Mouse (Mus musculus): Measurements from ENCODE around the gene Snrnp27. TPM values are rescaled to one million over a fixed set of nuclear protein-coding genes. Genes with fewer than 3 reads are reported as not detected.

Snrnp27 gene
- 10 to 100 TPM; 32.8 to 54.2 TPM for polyA plus RNA-seq (2012; fragmentation: generic; extraction: Trizol)

GRCm38 (mm10) chr6:86683872-86684654 is at the start of gene Snrnp27:
Snrnp27 (minus strand) TSS chr6:86684522.

GRCm38 (mm10) chr6:86733183-86733876 is 49.0 kb upstream of the Snrnp27 start, which contains the start of gene Gmcl1:
Gmcl1 (minus strand) TSS chr6:86733383.

GRCm38 (mm10) chr6:86668580-86669239 is 15.6 kb downstream of the Snrnp27 start, which contains the start of gene Mxd1:
Mxd1 (minus strand) TSS chr6:86669161.

GRCm38 (mm10) chr6:86627946-86628345 is 56.4 kb downstream of the Snrnp27 start, which contains the start of gene Asprv1:
Asprv1 (plus strand) TSS chr6:86628164.

Other genes with a start within 250 kb of the Snrnp27 start
- 10 to 100 TPM in 1 of 2 experiments, 1 to 10 TPM in 1; 4.2 to 12.0 TPM for gene C87436, start 246.1 kb downstream of the Snrnp27 start, polyA plus RNA-seq (2012; fragmentation: generic; extraction: Trizol)
- 100 to 1,000 TPM; 207 to 239 TPM for gene Pcbp1, start 158.2 kb downstream of the Snrnp27 start, polyA plus RNA-seq (2012; fragmentation: generic; extraction: Trizol)
- under 1 TPM in 1 of 2 experiments, not detected in 1; 0.05 TPM for gene Asprv1, start 56.4 kb downstream of the Snrnp27 start, polyA plus RNA-seq (2012; fragmentation: generic; extraction: Trizol)
- 1 to 10 TPM in 1 of 2 experiments, under 1 TPM in 1; 0.28 to 4.7 TPM for gene Mxd1, start 15.4 kb downstream of the Snrnp27 start, polyA plus RNA-seq (2012; fragmentation: generic; extraction: Trizol)
- 1 to 10 TPM; 1.1 to 8.7 TPM for gene Gmcl1, start 48.9 kb upstream of the Snrnp27 start, polyA plus RNA-seq (2012; fragmentation: generic; extraction: Trizol)
- 100 to 1,000 TPM in 1 of 2 experiments, 10 to 100 TPM in 1; 34.8 to 113 TPM for gene Anxa4, start 109.1 kb upstream of the Snrnp27 start, polyA plus RNA-seq (2012; fragmentation: generic; extraction: Trizol)
- gene Aak1, start 165.0 kb upstream of the Snrnp27 start, polyA plus RNA-seq (2012; fragmentation: generic; extraction: Trizol), result 1 to 10 TPM in 1 of 2 experiments, under 1 TPM in 1; 0.64 to 5.0 TPM